Mouse (Mus musculus) induced T-regulatory cell, adult 2 months (primary cell): Measurements from ENCODE around the gene Gm11937.

Experiments used
- DNase-seq: peaks from one replicate; pipeline ENCODE4 v3.0.0-alpha.2; 2012; ENCODE audit warnings: low read depth

Gene Gm11937

GRCm38 (mm10) chr11:99581564-99581963 lies 28.4 kb downstream of the Gm11937 start:
- no peak for DNase-seq

GRCm38 (mm10) chr11:99581051-99581450 lies 28.9 kb downstream of the Gm11937 start:
- no peak for DNase-seq

GRCm38 (mm10) chr11:99580636-99581035 lies 29.4 kb downstream of the Gm11937 start, which contains the start of gene Krtap1-5:
Gene Krtap1-5 (minus strand): TSS chr11:99581016.
- no peak for DNase-seq

- DNase-seq, result peak; percentile 61
These were observed 35.9 kb downstream of the Gm11937 start for GRCm38 (mm10) chr11:99574106-99574505.

GRCm38 (mm10) chr11:99573164-99573563 lies 36.8 kb downstream of the Gm11937 start:
- no peak for DNase-seq

GRCm38 (mm10) chr11:99566530-99566929 lies 43.5 kb downstream of the Gm11937 start, which contains the start of gene Krtap3-1:
Gene Krtap3-1 (minus strand): TSS chr11:99566630.
- DNase-seq, result no peak

- no peak for DNase-seq
These were observed 47.4 kb downstream of the Gm11937 start for GRCm38 (mm10) chr11:99562580-99562979.
